ENCODE assay signal across 8 mouse cellular contexts in genomic region chr14:25549871-25550840, GRCm38 (mm10).
A peak's percentile ranks its signal among the peaks of the same experiment; 100 is the strongest.
DNase-seq lines count a peak whose midpoint lies in the region; ATAC-seq lines count a peak whose summit lies in the region.

No protein-coding gene starts in this region.

- no peak overlapping the region for H3K4me2 ChIP-seq in forebrain, embryonic 15.5 days (replicated peaks)

- intact Hi-C loops in gastrocnemius, postnatal 14 days (cut with DNase I; ENCODE audit: low total_unique reads): no loop called here

- peaks cover 3% of the 10 kb centered on the region; the same call in 1 of the 2 replicates for H3K36me3 ChIP-seq in forebrain, embryonic 15.5 days

- H3K9ac ChIP-seq in forebrain, embryonic 15.5 days (replicated peaks): no peak overlapping the region

- DNase-seq in spleen, postnatal 36 days (ENCODE audit: low spot score in 2 of 2): peak; percentile 48 to 52
- no peak for DNase-seq in spleen, adult 18-20 months
- DNase-seq in layer of hippocampus, postnatal 36 days: peak; percentile 63 to 68
- peak; percentile 36 to 42 for DNase-seq in natural killer cell, adult 2 months (ENCODE audit: low spot score in 2 of 2)
- DNase-seq in gastrocnemius, postnatal 14 days: no peak
- DNase-seq in gastrocnemius, postnatal 25 days: no peak
- DNase-seq in spleen, postnatal 4 days (ENCODE audit: low spot score in 2 of 2): no peak

- no peak overlapping the region for H3K4me3 ChIP-seq in forebrain, embryonic 15.5 days

- ATAC-seq in forebrain, embryonic 15.5 days (replicated peaks): peak; percentile 62

- H3K27ac ChIP-seq in forebrain, embryonic 15.5 days (replicated peaks): peak overlapping the region; percentile 84

- H3K9me3 ChIP-seq in forebrain, embryonic 15.5 days: no peaks in the 10 kb centered on the region

- H3K27me3 ChIP-seq in forebrain, embryonic 15.5 days: no peaks in the 10 kb centered on the region

- whole genome bisulfite sequencing in forebrain, embryonic 15.5 days: 9% methylated on average over 10 of the region's 10 CpGs

- peaks cover 72% of the 10 kb centered on the region for H3K4me1 ChIP-seq in forebrain, embryonic 15.5 days

Comparison
In these comparisons a context has a peak if more than half of its experiments do, and no peak if none do; other contexts are left out.
1. DNase-seq: peak in spleen, postnatal 36 days (2 of 2), layer of hippocampus, postnatal 36 days (2 of 2) and natural killer cell, adult 2 months (2 of 2); none in spleen, adult 18-20 months (0 of 2), gastrocnemius, postnatal 14 days (single experiment), gastrocnemius, postnatal 25 days (single experiment) and spleen, postnatal 4 days (0 of 2).